Comparison of ENCODE assay signal across 36 mouse cellular contexts in the genomic region with DNA sequence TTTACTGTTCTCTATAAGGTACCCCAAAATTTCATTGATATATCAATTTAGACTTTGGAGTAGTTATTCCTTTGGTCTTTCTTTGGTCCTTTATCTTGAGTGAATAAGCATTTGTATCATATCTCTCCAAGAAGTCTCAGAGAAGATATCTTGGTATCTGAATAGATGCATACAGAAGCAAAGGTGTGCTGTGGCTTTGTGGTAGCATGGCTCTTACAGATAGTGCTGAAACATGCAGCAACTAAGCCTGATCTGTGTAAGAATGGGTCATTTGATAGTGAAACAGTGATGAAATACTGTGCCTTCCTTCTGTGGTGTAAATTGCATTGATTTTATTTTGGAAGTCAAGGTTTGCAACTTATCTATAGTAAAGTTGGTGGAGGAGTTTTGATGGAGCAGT.
"Had no signal": no experiment of that assay in that cellular context is flagged by ENCODE, and none has a peak within 500 bp of the region (broad histone marks: within the 10 kb centered on the region; RNA-seq: fewer than 3 reads in every experiment).

No protein-coding gene starts in this region.

- H3K9me3 ChIP-seq: heart, embryonic 10.5 days; heart, embryonic 12.5 days; heart, embryonic 15.5 days; hindbrain, embryonic 10.5 days; hindbrain, embryonic 12.5 days; hindbrain, embryonic 13.5 days; hindbrain, embryonic 15.5 days; intestine, embryonic 15.5 days; kidney, embryonic 15.5 days had no signal

- H3K4me1 ChIP-seq: heart, embryonic 10.5 days; heart, embryonic 12.5 days; heart, embryonic 13.5 days; heart, embryonic 15.5 days; hindbrain, embryonic 10.5 days; hindbrain, embryonic 12.5 days; hindbrain, embryonic 13.5 days; hindbrain, embryonic 15.5 days; intestine, embryonic 15.5 days; kidney, embryonic 15.5 days had no signal

- H3K27ac ChIP-seq: heart, embryonic 10.5 days; heart, embryonic 13.5 days; heart, embryonic 15.5 days; hindbrain, embryonic 10.5 days; hindbrain, embryonic 12.5 days; hindbrain, embryonic 13.5 days; hindbrain, embryonic 14.5 days; hindbrain, embryonic 15.5 days; hindbrain, postnatal 0 days; intestine, embryonic 15.5 days; kidney, embryonic 15.5 days; kidney, postnatal 0 days; layer of hippocampus, adult 2 months; left cerebral cortex, adult 2 months had no signal

- ATAC-seq: hindbrain, embryonic 16.5 days; hindbrain, postnatal 0 days; inflammation-experienced regulatory T-cells, adult 6 months; intestine, embryonic 15.5 days; intestine, embryonic 16.5 days; intestine, postnatal 0 days had no signal

- H3K9ac ChIP-seq: heart, embryonic 12.5 days; heart, embryonic 13.5 days; heart, embryonic 15.5 days; hindbrain, embryonic 12.5 days; hindbrain, embryonic 13.5 days; hindbrain, embryonic 14.5 days; hindbrain, embryonic 15.5 days; intestine, embryonic 15.5 days; kidney, embryonic 15.5 days had no signal

- H3K27me3 ChIP-seq: heart, embryonic 12.5 days; heart, embryonic 13.5 days; heart, embryonic 15.5 days; hindbrain, embryonic 12.5 days; hindbrain, embryonic 13.5 days; hindbrain, embryonic 15.5 days; intestine, embryonic 15.5 days; kidney, embryonic 15.5 days had no signal

- H3K4me2 ChIP-seq: heart, embryonic 11.5 days; heart, embryonic 12.5 days; heart, embryonic 13.5 days; heart, embryonic 15.5 days; hindbrain, embryonic 12.5 days; hindbrain, embryonic 13.5 days; hindbrain, embryonic 14.5 days; hindbrain, embryonic 15.5 days; intestine, embryonic 15.5 days; kidney, embryonic 15.5 days had no signal

- DNase-seq: heart, postnatal 10 days; heart, postnatal 14 days; heart, postnatal 36 days; heart, postnatal 4 days; kidney, adult 11 months; kidney, adult 18-20 months; kidney, adult 2 months; kidney, adult 8-10 months; kidney, adult 9 months; kidney, postnatal 10 days; kidney, postnatal 14 days; kidney, postnatal 25 days; kidney, postnatal 36 days; kidney, postnatal 4 days; layer of hippocampus, adult 9-11 months; layer of hippocampus, postnatal 36 days had no signal

- H3K36me3 ChIP-seq: heart, embryonic 10.5 days; heart, embryonic 12.5 days; heart, embryonic 13.5 days; heart, embryonic 15.5 days; hindbrain, embryonic 10.5 days; hindbrain, embryonic 12.5 days; hindbrain, embryonic 13.5 days; hindbrain, embryonic 15.5 days; intestine, embryonic 15.5 days; kidney, embryonic 15.5 days had no signal

- H3K4me3 ChIP-seq: heart, embryonic 10.5 days; heart, embryonic 12.5 days; heart, embryonic 13.5 days; heart, embryonic 15.5 days; hindbrain, embryonic 10.5 days; hindbrain, embryonic 12.5 days; hindbrain, embryonic 13.5 days; hindbrain, embryonic 15.5 days; intestine, embryonic 15.5 days; kidney, embryonic 15.5 days; layer of hippocampus, adult 2 months; left cerebral cortex, adult 2 months had no signal
